Mouse (Mus musculus): ENCODE measurements at regions not wholly inside any gene's neighbourhood (a gene's known extent, or its start where the extent isn't known, plus 50 kb on each side); places are given as distances from the start of the nearest gene placed in this dataset.

- TF ChIP-seq CTCF (IDR thresholded peaks at IDR 0.05; ENCODE audit: control insufficient read depth, insufficient read depth, insufficient read length) (no peak), USF1 (IDR thresholded peaks at IDR 0.05; ENCODE audit: low read depth) (no peak), MAX (IDR thresholded peaks at IDR 0.05) (no peak), MYOD1 (IDR thresholded peaks at IDR 0.05; ENCODE audit: control insufficient read depth, insufficient read length, low read depth) (no peak), MYOG (IDR thresholded peaks at IDR 0.05; ENCODE audit: control insufficient read depth, extremely low read depth, insufficient read length) (no peak), CEBPB (IDR thresholded peaks at IDR 0.05; ENCODE audit: low read depth) (no peak), FOSL1 (IDR thresholded peaks at IDR 0.05; ENCODE audit: insufficient read depth, low read length, poor library complexity, severe bottlenecking) (no peak)
These were observed 254.3 kb upstream of the Kcnab2 start for GRCm38 (mm10) chr4:152731988-152732387.

All from C2C12 (cell line).